Mouse (Mus musculus) embryonic stem cell, embryonic (primary cell): Measurements from ENCODE around the gene Cldn20.

Experiments
- CTCF ChIA-PET, 4 experiments: fragments of 300-600 bp in 2 of 4; fragments of 350-600 bp in 2 of 4; sonication (Branson Sonifier 250); formaldehyde crosslinking; loops; one replicate each; lab custom pipeline; 2022; ENCODE audit warnings: inconsistent platforms in 2 of 4; lab: Charles Lee
- POLR2A ChIA-PET, 4 experiments: fragments of 300-600 bp in 2 of 4; fragments of 350-600 bp in 2 of 4; sonication (Branson Sonifier 250); formaldehyde crosslinking; loops; one replicate each; lab custom pipeline; 2022; ENCODE audit warnings: antibody characterized with exemption in 4 of 4, inconsistent platforms in 1 of 4; lab: Charles Lee

The Cldn20 gene

GRCm38 (mm10) chr17:3560534-3560933, 28.2 kb downstream of the Cldn20 start:
- ChIA-PET CTCF (no interaction called here), POLR2A (no interaction called here)

- CTCF ChIA-PET, result interaction anchor here (0.5 to 2.2 kb wide), 7 partner anchors 17 to 119 kb away, joined by 3 to 8 read pairs (median 4); no protein-coding TSS in a partner anchor
These were observed 30.1 kb downstream of the Cldn20 start for GRCm38 (mm10) chr17:3562405-3562804.

GRCm38 (mm10) chr17:3570876-3571275, 38.5 kb downstream of the Cldn20 start:
- POLR2A ChIA-PET, result interaction anchor here in 1 of 4 experiments (1.4 kb wide), 1 partner anchor 13 kb away, joined by 4 read pairs; the partner anchor contains the start of gene Tfb1m
- CTCF ChIA-PET, result interaction anchor here in 3 of 4 experiments (0.6 to 1.5 kb wide), 6 partner anchors 9 to 290 kb away, joined by 3 to 7 read pairs (median 4); no protein-coding TSS in a partner anchor

More at GRCm38 (mm10) chr17:3562405-3562804, 30.1 kb downstream of the Cldn20 start:
- POLR2A ChIA-PET, result no interaction called here
